Mouse (Mus musculus) neural tube, postnatal 0 days (tissue): ENCODE measurements around the gene Gm7075. TPM values are rescaled to one million over a fixed set of nuclear protein-coding genes. Genes with fewer than 3 reads are reported as not detected.

Experiments used
- polyA plus RNA-seq: library from polyadenylated mRNA; unstranded; fragments of >200 nt; fragmentation: Nextera tagmentation; extraction: Ambion mirVana; gene quantifications from 2 replicates; pipeline ENCODE4 v1.2.1, GENCODE M21; 2015

The Gm7075 gene
- not detected in 2 replicates for polyA plus RNA-seq

DNA sequence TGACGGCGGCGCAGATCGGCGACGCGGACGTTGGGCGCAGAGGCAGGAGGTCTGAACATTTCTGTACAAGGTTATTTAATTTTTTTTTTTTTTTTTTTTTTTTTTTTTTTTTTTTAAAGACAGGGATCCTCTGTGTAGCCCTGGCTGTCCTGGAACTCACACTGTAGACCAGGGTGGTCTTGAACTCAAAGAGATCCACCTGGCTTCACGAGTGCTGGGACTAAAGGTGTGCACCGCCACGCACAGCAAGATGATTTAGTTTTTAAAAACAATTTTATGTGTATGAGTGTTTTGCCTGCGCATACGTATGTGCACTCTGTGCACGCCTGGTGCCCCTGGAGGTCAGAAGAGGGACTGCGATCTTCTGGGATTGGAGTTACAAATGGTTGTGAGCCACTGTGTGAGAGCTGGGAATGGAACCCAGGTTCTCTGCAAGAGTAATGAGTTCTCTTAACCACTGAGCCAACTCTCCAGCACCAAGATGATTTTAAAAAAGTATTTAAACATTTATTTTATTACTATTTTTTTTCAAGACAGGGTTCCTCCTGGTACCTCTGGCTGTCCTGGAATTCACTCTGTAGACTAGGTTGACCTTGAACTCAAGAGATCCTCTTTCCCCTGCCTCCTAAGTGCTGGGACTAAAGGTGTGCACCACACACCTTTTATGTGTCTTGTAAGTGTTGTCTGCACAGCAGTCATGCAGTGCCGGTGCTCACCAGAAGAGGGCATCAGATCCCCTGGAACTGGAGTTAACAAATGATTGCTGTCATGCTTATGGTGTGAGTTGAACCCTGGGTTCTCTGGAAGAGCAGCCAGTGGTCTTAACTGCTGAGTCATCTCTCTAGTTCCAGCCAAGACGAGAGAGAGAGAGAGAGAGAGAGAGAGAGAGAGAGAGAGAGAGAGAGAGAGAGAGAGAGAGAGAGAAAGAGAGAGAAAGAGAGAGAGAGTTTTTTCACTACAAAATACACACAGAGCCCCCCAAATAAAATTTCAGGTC lies at the start of gene Gm7075:
TSS of gene Gm7075 (minus strand) at position 51 of the 997 bp plus-strand sequence.

GRCm38 (mm10) chr10:63429785-63430305 lies 8.3 kb upstream of the Gm7075 start, which contains the start of gene Ctnna3:
TSS of gene Ctnna3 (plus strand) at chr10:63430098.

DNA sequence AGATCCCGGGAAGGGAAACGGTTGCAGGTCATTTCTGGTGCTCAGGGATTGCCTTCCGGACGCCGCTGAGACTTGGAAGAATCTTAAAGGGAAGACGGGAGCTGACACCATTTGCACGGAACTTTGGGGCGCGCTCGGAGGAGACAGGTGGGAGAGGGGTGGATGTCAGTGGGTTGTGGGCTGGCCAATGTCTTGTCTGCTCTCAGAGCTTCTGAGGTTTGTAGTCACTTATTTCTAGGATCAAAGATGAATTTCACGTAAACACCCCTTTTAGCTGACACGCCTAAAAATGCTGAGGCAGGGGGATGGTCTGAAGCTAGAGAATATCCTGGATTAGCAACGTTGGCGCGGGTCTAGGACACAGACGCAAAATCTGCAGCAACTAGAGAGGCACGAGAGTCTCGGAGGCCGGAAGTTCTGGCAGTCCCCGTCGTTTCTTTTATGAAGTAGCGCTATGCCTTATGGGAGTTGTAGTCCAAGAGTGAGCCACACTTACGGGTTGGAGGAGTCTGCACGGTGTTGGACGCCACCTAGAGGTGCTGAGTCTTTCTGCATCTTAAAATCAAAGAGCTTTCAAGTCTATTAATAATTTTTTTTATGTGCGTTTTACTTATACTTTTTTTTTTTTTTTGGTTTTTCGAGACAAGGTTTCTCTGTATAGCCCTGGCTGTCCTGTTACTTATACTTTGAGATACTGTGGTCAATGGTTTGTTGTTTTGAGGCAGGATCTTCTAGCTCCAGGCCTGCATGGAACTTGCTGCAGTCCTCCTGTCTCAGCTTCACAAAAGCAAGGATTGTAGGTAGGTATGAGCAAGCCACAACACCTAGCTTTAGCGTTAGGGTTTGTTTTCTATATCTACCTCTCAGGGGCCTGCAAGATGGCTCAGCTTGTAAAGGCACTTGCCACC lies 39.0 kb downstream of the Gm7075 start, which contains the start of gene Dnajc12:
TSS of gene Dnajc12 (plus strand) at position 72 of the 908 bp plus-strand sequence.

DNA sequence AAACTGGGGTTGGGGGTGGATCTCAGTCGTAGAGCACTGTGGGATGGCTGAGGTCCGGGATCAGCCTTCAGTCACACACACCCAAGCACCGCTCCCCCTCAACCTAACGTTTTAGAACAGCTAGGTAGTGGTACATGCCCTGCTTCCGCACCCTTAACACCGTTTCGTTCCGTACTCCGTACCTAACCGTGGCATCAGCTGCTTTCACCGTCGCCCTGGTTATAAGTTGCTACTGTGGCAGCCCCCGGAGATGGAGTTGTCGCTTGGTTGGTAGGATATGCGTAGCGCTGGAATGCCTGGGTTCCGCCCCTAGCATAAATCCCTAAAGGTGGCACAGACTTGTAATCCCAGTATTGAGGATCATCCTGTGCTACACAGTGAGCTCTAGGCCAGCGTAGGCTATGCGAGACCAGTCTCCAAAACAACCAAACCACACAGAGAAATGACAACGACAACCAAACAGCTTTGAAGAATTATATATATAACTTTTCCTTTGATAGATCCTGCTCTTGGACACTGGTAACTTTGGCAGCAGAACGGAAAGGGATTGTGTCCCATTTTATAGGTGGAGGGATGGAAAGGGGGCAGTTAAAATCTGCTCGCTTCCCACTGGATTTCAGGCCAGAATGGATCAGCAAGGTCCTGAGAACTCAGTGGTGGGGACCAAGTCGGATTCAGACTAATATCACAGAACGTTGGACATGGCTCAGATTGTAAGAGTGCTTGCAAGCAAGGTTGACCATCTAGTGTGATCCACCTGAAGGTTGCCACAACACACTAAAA lies 39.9 kb downstream of the Gm7075 start, which contains the start of gene Sirt1:
TSS of gene Sirt1 (minus strand) at position 207 of the 783 bp plus-strand sequence.

Other genes starting within 250 kb of the Gm7075 start
- 1.3 and 1.5 TPM in 2 replicates for gene Mypn, start 217.8 kb downstream of the Gm7075 start, polyA plus RNA-seq
- gene Herc4, start 178.0 kb downstream of the Gm7075 start, polyA plus RNA-seq: 18.0 and 18.2 TPM in 2 replicates
- gene Sirt1, start 40.1 kb downstream of the Gm7075 start, polyA plus RNA-seq: 4.3 and 4.5 TPM in 2 replicates
- 22.2 and 29.2 TPM in 2 replicates for gene Dnajc12, start 39.3 kb downstream of the Gm7075 start, polyA plus RNA-seq
- gene Ctnna3, start 8.3 kb upstream of the Gm7075 start, polyA plus RNA-seq: 7.5 and 8.7 TPM in 2 replicates